Mouse (Mus musculus): ENCODE measurements around the gene Itpr2. TPM values are rescaled to one million over a fixed set of nuclear protein-coding genes. Genes with fewer than 3 reads are reported as not detected.

Itpr2 gene
- polyA plus RNA-seq, 1 experiment from 2014 or later: 5.3 TPM

- 73% methylated on average over 19 of the region's 19 CpGs for WGBS
- H3K9ac ChIP-seq (ENCODE audit: low read depth, low read length): no peak overlapping the region
- H3K4me3 ChIP-seq (ENCODE audit: low read depth, low read length): no peak overlapping the region
- H3K27me3 ChIP-seq (replicated peaks; ENCODE audit: control insufficient read depth, insufficient read depth, low read length): no peaks in the 10 kb centered on the region
- no peaks in the 10 kb centered on the region for H3K9me3 ChIP-seq (ENCODE audit: control insufficient read depth, low read length)
- DNase-seq (ENCODE audit: low spot score) (no peak), ATAC-seq (replicated peaks; ENCODE audit: low FRiP score) (no peak)
- H3K4me2 ChIP-seq: no peak overlapping the region
- H3K27ac ChIP-seq (ENCODE audit: low read depth, low read length): no peak overlapping the region
- H3K4me1 ChIP-seq (replicated peaks; ENCODE audit: control insufficient read depth, insufficient read depth, low read length): no peaks in the 10 kb centered on the region
- H3K36me3 ChIP-seq (ENCODE audit: control insufficient read depth, insufficient read depth, low read length): no peaks in the 10 kb centered on the region
These were observed 177.3 kb downstream of the Itpr2 start for GRCm38 (mm10) chr6:146324541-146325204.

GRCm38 (mm10) chr6:146322555-146322954, 179.5 kb downstream of the Itpr2 start:
- Histone ChIP-seq H3K4me1 (replicated peaks; ENCODE audit: control insufficient read depth, insufficient read depth, low read length) (no peaks in the 10 kb centered on the region), H3K4me3 (ENCODE audit: low read depth, low read length) (no peak overlapping the region), H3K4me2 (no peak overlapping the region), H3K27ac (ENCODE audit: low read depth, low read length) (no peak overlapping the region), H3K36me3 (ENCODE audit: control insufficient read depth, insufficient read depth, low read length) (no peaks in the 10 kb centered on the region), H3K27me3 (replicated peaks; ENCODE audit: control insufficient read depth, insufficient read depth, low read length) (no peaks in the 10 kb centered on the region), H3K9me3 (ENCODE audit: control insufficient read depth, low read length) (no peaks in the 10 kb centered on the region), H3K9ac (ENCODE audit: low read depth, low read length) (no peak overlapping the region)
- ATAC-seq (replicated peaks; ENCODE audit: low FRiP score): no peak
- 62% methylated on average over 7 of the region's 7 CpGs for WGBS
- DNase-seq (ENCODE audit: low spot score): no peak

- Histone ChIP-seq H3K9me3 (ENCODE audit: control insufficient read depth, low read length) (no peaks in the 10 kb centered on the region), H3K4me2 (no peak overlapping the region), H3K9ac (ENCODE audit: low read depth, low read length) (no peak overlapping the region), H3K4me3 (ENCODE audit: low read depth, low read length) (no peak overlapping the region), H3K27me3 (replicated peaks; ENCODE audit: control insufficient read depth, insufficient read depth, low read length) (no peaks in the 10 kb centered on the region), H3K4me1 (replicated peaks; ENCODE audit: control insufficient read depth, insufficient read depth, low read length) (no peaks in the 10 kb centered on the region), H3K27ac (ENCODE audit: low read depth, low read length) (no peak overlapping the region), H3K36me3 (ENCODE audit: control insufficient read depth, insufficient read depth, low read length) (no peaks in the 10 kb centered on the region)
- 56% methylated on average over 4 of the region's 4 CpGs for WGBS
- no peak for DNase-seq (ENCODE audit: low spot score)
- no peak for ATAC-seq (replicated peaks; ENCODE audit: low FRiP score)
These were observed 180.1 kb downstream of the Itpr2 start for GRCm38 (mm10) chr6:146321951-146322350.

- 72% methylated on average over 6 of the region's 6 CpGs for WGBS
- no peak overlapping the region for H3K4me2 ChIP-seq
- no peak overlapping the region for H3K4me3 ChIP-seq (ENCODE audit: low read depth, low read length)
- no peaks in the 10 kb centered on the region for H3K9me3 ChIP-seq (ENCODE audit: control insufficient read depth, low read length)
- H3K4me1 ChIP-seq (replicated peaks; ENCODE audit: control insufficient read depth, insufficient read depth, low read length): no peaks in the 10 kb centered on the region
- DNase-seq (ENCODE audit: low spot score): no peak
- no peak for ATAC-seq (replicated peaks; ENCODE audit: low FRiP score)
- no peaks in the 10 kb centered on the region for H3K36me3 ChIP-seq (ENCODE audit: control insufficient read depth, insufficient read depth, low read length)
- no peak overlapping the region for H3K27ac ChIP-seq (ENCODE audit: low read depth, low read length)
- no peaks in the 10 kb centered on the region for H3K27me3 ChIP-seq (replicated peaks; ENCODE audit: control insufficient read depth, insufficient read depth, low read length)
- H3K9ac ChIP-seq (ENCODE audit: low read depth, low read length): no peak overlapping the region
These were observed 185.6 kb downstream of the Itpr2 start for GRCm38 (mm10) chr6:146316415-146316814.

- ATAC-seq (replicated peaks; ENCODE audit: low FRiP score): no peak
- DNase-seq (ENCODE audit: low spot score): no peak
These were observed 186.9 kb downstream of the Itpr2 start for GRCm38 (mm10) chr6:146315153-146315552.

GRCm38 (mm10) chr6:146314304-146314703, 187.7 kb downstream of the Itpr2 start:
- DNase-seq (ENCODE audit: low spot score) (no peak), ATAC-seq (replicated peaks; ENCODE audit: low FRiP score) (no peak)
- Histone ChIP-seq H3K4me2 (no peak overlapping the region), H3K27me3 (replicated peaks; ENCODE audit: control insufficient read depth, insufficient read depth, low read length) (no peaks in the 10 kb centered on the region), H3K36me3 (ENCODE audit: control insufficient read depth, insufficient read depth, low read length) (no peaks in the 10 kb centered on the region), H3K4me3 (ENCODE audit: low read depth, low read length) (no peak overlapping the region), H3K9me3 (ENCODE audit: control insufficient read depth, low read length) (no peaks in the 10 kb centered on the region), H3K27ac (ENCODE audit: low read depth, low read length) (no peak overlapping the region), H3K4me1 (replicated peaks; ENCODE audit: control insufficient read depth, insufficient read depth, low read length) (no peaks in the 10 kb centered on the region), H3K9ac (ENCODE audit: low read depth, low read length) (no peak overlapping the region)
- 89% methylated on average over 5 of the region's 5 CpGs for WGBS

More at GRCm38 (mm10) chr6:146315153-146315552, 186.9 kb downstream of the Itpr2 start:
- Histone ChIP-seq H3K4me2 (no peak overlapping the region), H3K9ac (ENCODE audit: low read depth, low read length) (no peak overlapping the region), H3K9me3 (ENCODE audit: control insufficient read depth, low read length) (no peaks in the 10 kb centered on the region), H3K27ac (ENCODE audit: low read depth, low read length) (no peak overlapping the region), H3K4me1 (replicated peaks; ENCODE audit: control insufficient read depth, insufficient read depth, low read length) (no peaks in the 10 kb centered on the region), H3K36me3 (ENCODE audit: control insufficient read depth, insufficient read depth, low read length) (no peaks in the 10 kb centered on the region), H3K4me3 (ENCODE audit: low read depth, low read length) (no peak overlapping the region), H3K27me3 (replicated peaks; ENCODE audit: control insufficient read depth, insufficient read depth, low read length) (no peaks in the 10 kb centered on the region)
- WGBS: 84% methylated on average over 8 of the region's 8 CpGs

GRCm38 (mm10) chr6:146313396-146313795, 188.6 kb downstream of the Itpr2 start:
- H3K4me3 ChIP-seq (ENCODE audit: low read depth, low read length): no peak overlapping the region
- DNase-seq (ENCODE audit: low spot score) (no peak), ATAC-seq (replicated peaks; ENCODE audit: low FRiP score) (no peak)
- no peaks in the 10 kb centered on the region for H3K9me3 ChIP-seq (ENCODE audit: control insufficient read depth, low read length)
- H3K27ac ChIP-seq (ENCODE audit: low read depth, low read length): no peak overlapping the region
- 59% methylated on average over 4 of the region's 4 CpGs for WGBS
- no peaks in the 10 kb centered on the region for H3K27me3 ChIP-seq (replicated peaks; ENCODE audit: control insufficient read depth, insufficient read depth, low read length)
- no peak overlapping the region for H3K4me2 ChIP-seq
- H3K36me3 ChIP-seq (ENCODE audit: control insufficient read depth, insufficient read depth, low read length): no peaks in the 10 kb centered on the region
- no peak overlapping the region for H3K9ac ChIP-seq (ENCODE audit: low read depth, low read length)
- H3K4me1 ChIP-seq (replicated peaks; ENCODE audit: control insufficient read depth, insufficient read depth, low read length): no peaks in the 10 kb centered on the region

GRCm38 (mm10) chr6:146310210-146310609, 191.8 kb downstream of the Itpr2 start:
- Histone ChIP-seq H3K27me3 (replicated peaks; ENCODE audit: control insufficient read depth, insufficient read depth, low read length) (no peaks in the 10 kb centered on the region), H3K4me2 (no peak overlapping the region), H3K9ac (ENCODE audit: low read depth, low read length) (no peak overlapping the region), H3K36me3 (ENCODE audit: control insufficient read depth, insufficient read depth, low read length) (no peaks in the 10 kb centered on the region), H3K9me3 (ENCODE audit: control insufficient read depth, low read length) (no peaks in the 10 kb centered on the region), H3K4me3 (ENCODE audit: low read depth, low read length) (no peak overlapping the region), H3K4me1 (replicated peaks; ENCODE audit: control insufficient read depth, insufficient read depth, low read length) (no peaks in the 10 kb centered on the region), H3K27ac (ENCODE audit: low read depth, low read length) (no peak overlapping the region)
- ATAC-seq (replicated peaks; ENCODE audit: low FRiP score): no peak
- WGBS: 77% methylated on average over 2 of the region's 2 CpGs
- DNase-seq (ENCODE audit: low spot score): no peak

- ATAC-seq (replicated peaks; ENCODE audit: low FRiP score) (peak; percentile 43; the same call in 1 of the 2 replicates), DNase-seq (ENCODE audit: low spot score) (no peak)
- Histone ChIP-seq H3K4me3 (ENCODE audit: low read depth, low read length) (no peak overlapping the region), H3K36me3 (ENCODE audit: control insufficient read depth, insufficient read depth, low read length) (no peaks in the 10 kb centered on the region), H3K27ac (ENCODE audit: low read depth, low read length) (no peak overlapping the region), H3K27me3 (replicated peaks; ENCODE audit: control insufficient read depth, insufficient read depth, low read length) (no peaks in the 10 kb centered on the region), H3K9me3 (ENCODE audit: control insufficient read depth, low read length) (no peaks in the 10 kb centered on the region), H3K9ac (ENCODE audit: low read depth, low read length) (no peak overlapping the region), H3K4me2 (no peak overlapping the region), H3K4me1 (replicated peaks; ENCODE audit: control insufficient read depth, insufficient read depth, low read length) (no peaks in the 10 kb centered on the region)
- 68% methylated on average over 1 of the region's 1 CpGs for WGBS
These were observed 192.7 kb downstream of the Itpr2 start for GRCm38 (mm10) chr6:146309335-146309734.
